Mouse (Mus musculus): ENCODE measurements at regions not wholly inside any gene's neighbourhood (a gene's known extent, or its start where the extent isn't known, plus 50 kb on each side); places are given as distances from the start of the nearest gene placed in this dataset.

DNA sequence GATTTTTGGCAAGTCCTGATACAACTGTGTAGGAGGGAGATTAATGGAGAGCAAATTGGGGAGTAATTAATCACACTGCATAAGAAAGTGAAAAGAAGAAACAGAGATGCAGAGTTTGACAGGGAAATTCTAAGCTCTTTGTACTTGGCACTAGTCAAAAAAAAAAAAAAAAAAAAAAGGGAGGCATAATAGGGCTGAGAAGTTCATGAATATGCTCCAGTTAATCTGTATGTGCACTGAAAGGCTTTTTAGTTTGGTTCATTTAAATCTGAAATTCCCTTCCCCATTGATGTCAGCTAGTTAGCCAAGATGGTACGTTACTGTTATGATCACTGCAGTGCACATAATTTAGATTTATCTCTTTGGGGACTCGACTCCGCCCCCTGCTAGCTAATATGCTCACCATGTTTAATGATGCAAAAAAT, 470.8 kb upstream of the Map3k7 start:
- DNase-seq (ENCODE audit: low read depth, low spot score) = no peak

DNA sequence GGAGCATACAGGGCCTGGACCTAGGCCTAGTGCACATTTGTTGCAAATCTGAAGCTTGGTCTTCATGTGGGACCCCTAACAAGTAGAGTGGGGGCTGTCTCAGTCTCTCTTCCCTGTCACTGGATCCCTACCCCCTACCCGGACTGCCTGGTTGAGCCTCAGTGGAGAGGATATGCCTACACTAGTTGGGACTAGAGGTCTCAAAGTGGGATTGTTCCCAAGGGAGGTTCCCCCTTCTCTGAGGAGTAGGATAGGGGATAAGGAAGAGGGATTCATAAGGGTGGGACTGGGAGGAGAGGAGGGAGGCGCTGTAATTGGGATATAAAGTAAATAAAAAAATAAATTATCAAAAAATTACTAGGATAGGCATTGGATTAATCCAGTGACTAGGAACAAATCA, 464.0 kb upstream of the Map3k7 start:
- no peak for DNase-seq (ENCODE audit: low read depth, low spot score)

DNA sequence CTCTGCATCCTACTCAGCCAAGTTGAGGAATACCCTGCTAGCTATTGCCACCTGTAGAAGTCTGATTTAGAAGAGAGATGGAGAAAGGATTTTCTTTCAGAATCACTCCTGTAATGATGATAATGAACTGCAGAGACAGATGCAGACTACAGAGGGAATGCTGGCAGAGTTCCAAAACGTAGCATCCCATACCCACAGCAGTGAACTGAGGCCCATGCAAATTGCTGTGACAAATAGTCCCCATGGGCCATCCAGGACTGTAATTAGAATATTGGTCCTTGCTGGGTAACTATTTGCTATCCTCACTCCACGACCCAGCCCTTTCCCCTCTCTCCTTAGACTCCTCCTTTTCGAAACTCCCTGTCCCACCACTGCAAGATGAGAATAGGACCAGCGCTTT, 463.5 kb upstream of the Map3k7 start:
- no peak for DNase-seq (ENCODE audit: low read depth, low spot score)

GRCm38 (mm10) chr4:31525638-31526207, 438.2 kb upstream of the Map3k7 start:
- DNase-seq (ENCODE audit: low read depth, low spot score) = no peak

GRCm38 (mm10) chr4:31536811-31537210, 427.1 kb upstream of the Map3k7 start:
- DNase-seq (ENCODE audit: low read depth, low spot score) = no peak

DNA sequence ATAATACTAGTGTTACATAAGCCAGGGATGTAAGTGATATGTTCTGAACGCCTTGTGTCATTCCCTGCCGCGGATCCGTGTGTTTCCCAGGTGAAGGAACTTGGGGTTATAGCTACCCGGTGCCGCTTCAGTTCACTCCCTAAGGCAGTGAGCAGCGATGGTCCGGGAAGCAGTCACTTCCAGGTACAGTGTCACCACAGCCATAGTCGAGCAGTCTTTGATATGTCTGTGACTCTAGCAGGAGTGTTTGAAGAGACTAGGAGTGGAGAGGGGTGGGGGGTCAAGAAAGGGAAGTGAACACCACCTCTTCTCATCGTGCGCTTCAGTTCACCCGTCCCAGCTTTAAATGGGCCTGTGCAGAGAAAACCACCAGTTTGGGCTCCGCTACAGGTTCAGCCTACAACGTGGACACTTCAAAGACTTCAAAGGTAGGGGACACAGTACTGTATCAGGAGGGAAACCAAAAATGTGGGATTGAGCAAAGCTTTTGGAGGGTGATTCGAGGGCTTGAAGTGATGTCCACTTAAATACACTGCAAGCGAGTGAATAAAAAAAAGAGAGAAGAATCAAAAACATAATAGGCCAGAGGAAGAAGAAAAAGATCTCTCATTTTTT, 410.0 kb upstream of the Map3k7 start:
- DNase-seq (ENCODE audit: low read depth, low spot score) = no peak

DNA sequence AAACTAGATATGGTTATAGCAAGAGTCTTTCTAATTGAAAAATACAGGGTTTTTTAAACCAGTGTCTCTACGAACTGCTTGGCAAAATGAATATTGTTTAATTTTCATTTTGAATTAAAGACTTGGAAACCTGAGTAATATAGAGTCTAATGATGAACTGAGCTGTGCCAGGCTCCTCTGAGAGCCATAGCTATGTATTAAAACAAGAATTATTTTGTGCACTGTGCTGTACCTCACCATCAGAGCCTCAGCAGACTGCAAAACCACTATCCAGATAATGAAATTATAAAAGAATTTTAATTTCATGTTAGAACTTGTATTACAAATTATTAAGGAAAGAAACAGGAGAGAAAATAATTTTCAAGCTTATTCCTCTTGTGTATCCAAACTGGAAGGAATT, 408.8 kb upstream of the Map3k7 start:
- no peak for DNase-seq (ENCODE audit: low read depth, low spot score)

DNA sequence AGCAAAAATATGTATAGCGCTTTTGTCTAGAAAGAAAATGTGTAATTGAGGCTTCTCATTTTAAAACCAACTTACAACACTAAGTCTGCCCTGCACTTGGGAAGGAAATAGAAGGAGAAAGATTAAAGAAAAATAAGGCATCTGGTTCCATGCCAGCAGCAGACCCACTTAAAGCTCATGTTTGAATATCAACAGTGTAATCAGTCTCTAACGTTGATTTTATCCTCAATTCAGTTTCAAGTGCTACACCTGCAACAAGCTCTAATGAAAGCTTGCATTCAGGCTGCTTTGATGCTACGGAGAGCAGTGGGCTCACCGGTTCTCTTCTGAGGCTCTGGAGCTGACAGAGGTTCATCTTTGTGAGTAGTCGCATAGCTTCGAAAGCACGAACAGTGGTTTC, 406.6 kb upstream of the Map3k7 start:
- no peak for DNase-seq (ENCODE audit: low read depth, low spot score)

DNA sequence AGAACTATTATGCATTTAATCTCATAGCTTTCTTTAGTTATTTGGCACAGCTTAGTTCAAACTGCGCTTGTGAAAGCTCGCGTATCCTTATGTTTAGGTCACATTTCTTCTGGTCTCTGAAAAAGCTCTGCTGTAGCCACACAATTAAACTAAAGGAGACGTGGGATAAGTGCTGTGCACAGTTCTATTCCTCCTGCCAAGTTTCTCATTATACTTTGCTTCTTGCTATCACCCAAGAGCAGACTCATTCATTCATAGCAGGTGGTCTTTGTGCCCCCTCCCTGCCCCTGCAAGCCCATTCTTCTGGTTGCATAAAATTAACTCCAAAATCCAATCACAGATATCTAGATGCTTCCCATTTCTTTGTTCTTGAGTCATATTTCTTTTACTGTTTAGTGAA, 403.6 kb upstream of the Map3k7 start:
- no peak for DNase-seq (ENCODE audit: low read depth, low spot score)

- DNase-seq (ENCODE audit: low read depth, low spot score) = no peak
Measured at GRCm38 (mm10) chr4:31561183-31561582, 402.7 kb upstream of the Map3k7 start.

DNA sequence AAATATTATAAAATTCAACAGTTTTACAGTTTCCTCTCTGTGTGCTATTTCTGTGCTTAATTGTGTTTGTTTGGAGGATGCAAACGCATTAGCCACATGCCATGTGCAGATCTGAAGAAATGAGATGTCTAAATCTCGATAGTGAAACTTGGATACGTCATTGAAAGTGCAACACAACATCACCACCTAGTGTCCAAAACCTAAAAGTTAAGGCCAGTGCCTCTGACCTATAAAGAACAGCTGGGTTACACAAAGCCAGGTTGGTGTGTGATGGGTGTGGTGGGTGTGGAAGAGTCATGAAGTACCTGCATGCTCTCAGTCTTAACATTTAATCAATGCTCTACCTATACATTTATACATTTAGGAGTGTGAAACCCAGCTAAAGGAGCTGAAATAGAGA, 402.1 kb upstream of the Map3k7 start:
- no peak for DNase-seq (ENCODE audit: low read depth, low spot score)

GRCm38 (mm10) chr4:31566158-31566557, 397.7 kb upstream of the Map3k7 start:
- DNase-seq (ENCODE audit: low read depth, low spot score) = no peak

DNA sequence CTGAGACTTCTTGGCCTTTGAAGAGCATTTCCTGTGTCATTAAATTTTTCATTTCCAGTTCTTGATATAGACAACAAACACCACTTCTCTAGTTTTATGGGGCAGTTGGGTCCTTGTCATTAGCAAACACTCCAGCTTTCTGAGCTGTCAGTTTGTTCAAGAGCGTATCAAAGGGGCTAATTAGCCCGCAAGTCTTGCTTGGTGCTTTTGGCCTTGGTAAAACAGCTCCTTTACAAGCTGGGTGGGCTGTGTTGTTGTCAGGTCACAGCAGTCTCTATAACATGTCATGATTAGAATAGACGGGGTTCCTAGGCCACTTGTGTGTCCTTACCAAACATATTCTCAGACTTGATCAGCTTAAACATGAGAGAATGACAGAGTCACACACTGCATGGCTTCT, 397.1 kb upstream of the Map3k7 start:
- DNase-seq (ENCODE audit: low read depth, low spot score) = no peak

DNA sequence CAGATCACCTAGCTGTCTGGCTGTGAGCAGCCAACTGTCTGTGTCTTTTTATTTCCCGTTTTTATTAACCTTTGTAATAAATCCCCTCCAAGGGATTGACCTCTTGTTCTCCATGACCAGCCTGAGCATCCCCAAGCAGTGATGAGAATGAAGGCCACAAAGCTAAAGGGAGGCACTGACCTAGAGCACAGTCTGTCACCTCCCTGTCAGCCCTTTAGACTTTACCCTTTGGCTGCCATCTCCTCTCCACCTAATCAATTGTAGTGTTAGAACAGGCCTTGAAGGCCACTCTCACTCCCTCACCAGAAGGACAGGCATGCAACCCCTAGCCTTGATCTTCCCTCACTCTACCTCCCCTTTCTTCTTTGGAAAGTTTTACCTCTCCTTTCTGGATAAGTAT, 394.2 kb upstream of the Map3k7 start:
- DNase-seq (ENCODE audit: low read depth, low spot score) = no peak

DNA sequence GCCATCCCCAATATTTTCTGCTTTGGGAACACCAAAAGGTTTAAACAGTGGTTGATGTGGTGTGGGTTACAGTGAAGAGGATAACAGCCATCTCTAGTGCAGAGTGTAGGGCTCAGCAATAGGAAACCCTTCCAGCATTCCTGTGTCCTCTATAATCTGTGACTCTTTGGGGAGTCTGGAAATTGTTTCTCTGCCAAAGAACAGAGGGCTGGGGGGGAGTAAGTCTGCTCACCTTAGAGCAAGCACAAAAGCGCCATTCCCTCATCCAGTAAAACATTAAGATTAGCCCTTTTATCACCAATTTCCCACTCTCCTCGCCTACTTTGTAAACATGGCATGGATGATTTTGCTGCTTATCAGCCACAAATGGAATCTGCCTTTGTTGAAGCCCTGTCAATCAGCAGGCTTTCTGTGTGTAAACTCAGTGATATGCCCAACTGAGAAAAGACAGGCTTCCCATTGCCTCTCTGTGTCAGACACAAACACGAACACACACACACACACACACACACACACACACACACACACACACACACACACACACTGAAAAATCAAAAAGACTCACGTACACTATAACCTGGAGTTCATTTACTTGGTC, 386.8 kb upstream of the Map3k7 start:
- DNase-seq (ENCODE audit: low read depth, low spot score) = no peak

DNA sequence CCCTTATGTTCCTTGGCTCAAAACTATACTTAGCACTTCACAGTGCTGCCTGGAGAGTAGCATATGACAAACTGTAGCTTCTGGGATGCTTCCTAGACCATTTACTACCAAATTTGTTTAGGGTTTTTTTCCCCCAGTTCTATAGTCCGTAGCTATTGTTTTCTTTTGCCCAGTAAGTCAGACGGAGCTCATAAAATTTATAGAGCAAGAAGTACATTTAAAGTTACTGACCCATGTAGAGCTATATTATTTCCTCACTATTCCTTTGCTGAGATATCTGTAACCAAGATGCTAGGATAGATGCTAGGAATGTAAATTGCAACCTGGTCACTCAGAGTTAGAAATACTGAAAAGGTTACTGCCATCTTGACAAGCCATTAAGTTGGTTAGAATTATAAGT, 380.4 kb upstream of the Map3k7 start:
- no peak for DNase-seq (ENCODE audit: low read depth, low spot score)

- no peak for DNase-seq (ENCODE audit: low read depth, low spot score)
Measured at GRCm38 (mm10) chr4:31584171-31584570, 379.7 kb upstream of the Map3k7 start.

DNA sequence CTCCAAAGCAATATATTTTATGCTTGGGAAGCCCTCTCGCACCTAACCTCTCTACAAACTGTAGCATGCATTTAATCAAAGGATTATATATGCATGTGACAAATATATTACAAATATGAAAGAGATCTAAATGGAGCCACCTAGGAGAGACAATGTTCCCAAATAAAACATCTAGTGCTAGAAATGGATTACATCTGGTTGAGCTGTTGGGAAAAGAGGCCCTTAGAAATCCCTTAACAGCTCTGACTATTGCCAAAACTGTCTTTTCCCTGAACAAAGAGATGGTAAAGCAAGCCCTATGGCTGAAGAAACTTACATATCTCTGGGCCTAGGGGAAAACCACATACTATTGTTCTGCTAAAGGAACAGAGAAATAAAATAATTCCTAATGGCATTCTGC, 369.8 kb upstream of the Map3k7 start:
- no peak for DNase-seq (ENCODE audit: low read depth, low spot score)

GRCm38 (mm10) chr4:31601536-31601935, 362.4 kb upstream of the Map3k7 start:
- no peak for DNase-seq (ENCODE audit: low read depth, low spot score)

- DNase-seq (ENCODE audit: low read depth, low spot score) = no peak
Measured at GRCm38 (mm10) chr4:31603776-31604175, 360.1 kb upstream of the Map3k7 start.

DNA sequence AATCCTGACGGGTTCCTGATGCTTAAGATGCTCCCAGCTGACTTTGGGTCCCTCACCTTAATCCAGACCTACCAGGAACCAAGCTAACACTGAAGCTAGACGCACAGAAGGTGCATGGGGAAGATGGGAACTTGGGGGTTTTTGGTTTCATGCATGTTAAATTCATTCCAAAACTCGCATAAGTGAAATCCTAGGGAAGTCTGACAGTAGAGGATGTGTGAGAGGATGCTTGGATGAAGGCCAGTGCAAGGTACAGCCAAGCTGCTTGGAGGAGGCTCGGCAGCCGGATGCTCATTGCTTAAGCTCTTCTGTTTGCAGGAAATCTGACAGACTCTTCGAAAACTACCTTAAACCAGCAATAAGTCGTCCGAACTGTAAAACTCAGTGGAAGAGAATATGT, 355.1 kb upstream of the Map3k7 start:
- DNase-seq (ENCODE audit: low read depth, low spot score) = no peak

DNA sequence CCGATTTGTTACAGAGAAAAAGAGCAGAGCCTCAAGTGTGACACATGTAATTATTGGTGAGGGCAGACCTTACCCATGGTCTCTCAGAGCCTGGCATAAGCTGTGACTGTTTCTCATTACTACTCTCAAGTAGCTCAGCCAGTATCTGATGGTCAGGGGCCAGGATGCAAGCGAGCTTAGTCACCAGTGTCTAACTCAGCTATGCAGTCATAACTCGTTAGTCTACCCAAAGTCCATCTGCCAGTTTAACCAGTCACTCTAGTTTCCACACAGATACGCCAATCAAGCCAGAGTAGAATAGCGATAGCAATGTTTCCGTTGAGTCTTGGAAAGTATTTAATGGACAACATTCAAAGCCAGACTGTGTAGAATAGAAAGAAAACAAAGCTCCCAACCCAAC, 354.3 kb upstream of the Map3k7 start:
- no peak for DNase-seq (ENCODE audit: low read depth, low spot score)

DNA sequence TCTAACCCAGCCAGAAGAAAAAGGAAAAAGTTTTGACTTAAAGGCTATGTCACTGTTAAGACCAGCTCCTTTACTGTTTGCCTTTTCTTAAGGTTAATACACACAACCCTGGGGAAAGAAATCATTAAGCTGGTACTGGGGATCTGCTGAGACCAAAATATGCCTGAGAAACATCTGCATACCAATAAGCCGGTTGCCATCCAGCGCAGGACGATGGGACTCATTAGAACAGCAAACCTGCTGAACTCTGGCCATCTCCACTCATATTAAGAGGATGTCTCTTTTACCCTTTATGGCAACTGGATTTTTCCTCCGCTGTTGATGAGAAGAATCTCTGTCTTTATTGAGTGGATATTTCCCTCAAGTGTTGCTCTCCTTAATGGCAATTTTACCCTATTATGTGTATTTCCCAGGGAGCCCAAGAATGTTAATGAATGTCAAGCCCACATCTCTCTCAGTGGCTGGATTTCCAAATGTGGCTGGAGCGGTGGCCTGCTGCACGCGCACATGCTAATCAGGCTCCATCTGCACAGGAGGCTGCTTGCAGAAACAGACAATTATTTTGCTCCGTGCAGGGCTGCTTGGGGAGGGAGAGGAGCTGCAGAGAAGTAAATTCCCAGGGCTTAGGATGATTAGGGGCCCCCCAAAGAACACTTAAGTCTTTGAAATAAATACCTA, 351.6 kb upstream of the Map3k7 start:
- DNase-seq (ENCODE audit: low read depth, low spot score) = no peak
